Mouse (Mus musculus): ENCODE measurements at regions not wholly inside any gene's neighbourhood (a gene's known extent, or its start where the extent isn't known, plus 50 kb on each side); places are given as distances from the start of the nearest gene placed in this dataset.
A peak's percentile ranks its signal among the peaks of the same experiment; 100 is the strongest.

- intact Hi-C loops (cut with DNase I), result no loop called here
- DNase-seq (ENCODE audit: low spot score in 2 of 2), result no peak
Measured at GRCm38 (mm10) chr4:80691774-80692485, 142.0 kb upstream of the Tyrp1 start.

DNA sequence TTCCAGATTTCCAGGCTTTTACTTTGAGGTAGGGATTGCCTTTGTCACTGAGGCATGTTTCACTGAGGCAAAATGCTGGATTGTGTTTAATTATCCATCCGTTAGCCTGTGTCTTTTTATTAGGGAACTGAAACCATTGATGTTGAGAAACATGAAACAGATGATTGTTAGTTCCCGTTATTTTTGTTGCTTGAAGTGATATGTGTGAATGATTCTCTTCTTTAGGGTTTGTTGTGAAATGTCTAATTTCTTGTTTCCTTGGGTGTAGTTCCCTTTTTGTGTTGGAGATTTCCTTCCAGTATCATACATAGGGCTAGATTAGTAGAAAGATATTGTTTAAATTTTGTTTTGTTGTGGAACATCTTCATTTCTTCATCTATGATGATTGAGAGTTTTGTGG, 121.2 kb upstream of the Tyrp1 start:
- DNase-seq (ENCODE audit: low spot score in 2 of 2), result no peak
- intact Hi-C loops (cut with DNase I), result no loop called here

DNA sequence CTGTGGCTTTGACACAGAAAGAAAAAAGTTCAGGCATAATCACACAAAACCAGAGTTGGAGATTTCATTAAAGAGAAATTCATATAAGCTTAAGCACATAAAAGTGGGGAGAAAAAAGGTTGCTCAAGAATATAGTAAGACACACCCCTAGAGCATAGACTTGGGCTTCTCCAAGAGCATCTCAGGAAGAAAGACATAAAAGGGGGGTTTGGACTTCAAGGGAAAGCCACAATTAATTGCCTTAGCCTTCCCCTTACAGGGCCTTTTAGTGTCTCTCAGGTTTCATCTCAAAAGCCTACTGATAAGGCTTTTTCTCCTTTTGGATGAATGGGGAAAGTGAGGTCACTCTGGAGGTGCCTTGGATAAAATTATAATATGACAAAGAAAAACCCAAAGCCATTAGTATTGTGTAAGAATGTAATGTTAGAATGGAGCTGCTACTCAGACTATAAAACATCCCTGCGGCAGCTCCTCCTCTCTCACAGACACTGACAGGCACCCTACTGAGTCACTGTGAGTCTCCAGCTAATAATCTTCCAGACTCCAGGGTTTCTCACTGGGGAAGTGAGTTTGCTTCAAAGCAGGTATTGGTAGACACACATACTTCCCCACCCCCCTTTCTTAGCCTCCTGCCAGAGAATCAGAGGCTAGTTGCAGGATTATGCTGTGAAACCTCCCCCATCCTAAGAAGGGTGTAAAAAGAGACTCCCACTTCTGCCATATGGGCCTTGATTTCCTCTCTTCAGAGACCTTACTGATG, 88.8 kb upstream of the Tyrp1 start:
- peak; percentile 43 to 46 for DNase-seq (ENCODE audit: low spot score in 2 of 2)
- intact Hi-C loops (cut with DNase I), result no loop called here

- intact Hi-C loops (cut with DNase I), result loop anchor here (10.0 kb wide), 1 partner anchor 117 kb away; no protein-coding TSS in a partner anchor
- no peak for DNase-seq (ENCODE audit: low spot score in 2 of 2)
Measured at GRCm38 (mm10) chr4:80752259-80752658, 81.7 kb upstream of the Tyrp1 start.

- intact Hi-C loops (cut with DNase I), result loop anchor here (5.0 to 10.0 kb wide), 2 partner anchors 121 to 239 kb away; no protein-coding TSS in a partner anchor
Measured at GRCm38 (mm10) chr4:80756114-80756513, 77.8 kb upstream of the Tyrp1 start.

GRCm38 (mm10) chr4:80764024-80764423, 69.9 kb upstream of the Tyrp1 start:
- intact Hi-C loops (cut with DNase I), result no loop called here
- peak in 1 of 2 experiments; percentile 11 for DNase-seq (ENCODE audit: low spot score in 2 of 2)

More at GRCm38 (mm10) chr4:80756114-80756513, 77.8 kb upstream of the Tyrp1 start:
- DNase-seq (ENCODE audit: low spot score in 2 of 2), result no peak

GRCm38 (mm10) chr4:80765781-80766180, 68.1 kb upstream of the Tyrp1 start:
- intact Hi-C loops (cut with DNase I), result no loop called here
- DNase-seq (ENCODE audit: low spot score in 2 of 2), result peak; percentile 36 to 68

GRCm38 (mm10) chr4:80767447-80767846, 66.5 kb upstream of the Tyrp1 start:
- DNase-seq (ENCODE audit: low spot score in 2 of 2), result no peak
- intact Hi-C loops (cut with DNase I), result no loop called here

All from left cerebral cortex, postnatal 36 days (tissue).